Mouse (Mus musculus) fibroblast of lung, adult 2 months (primary cell): ENCODE measurements around the gene Ablim2.

Experiments used
- DNase-seq: peaks from one replicate; pipeline ENCODE4 v3.0.0-alpha.2; 2011; ENCODE audit warnings: low read depth

Gene Ablim2

GRCm38 (mm10) chr5:35757639-35758001, at the start of gene Ablim2:
Gene Ablim2, plus strand, starts transcription at chr5:35757880.
- DNase-seq: peak; percentile 58

- no peak for DNase-seq
Measured at GRCm38 (mm10) chr5:35710481-35710880, 47.2 kb upstream of the Ablim2 start.

- DNase-seq: no peak
Measured at GRCm38 (mm10) chr5:35710931-35711330, 46.7 kb upstream of the Ablim2 start.

GRCm38 (mm10) chr5:35712517-35712916, 45.2 kb upstream of the Ablim2 start:
- no peak for DNase-seq

GRCm38 (mm10) chr5:35713649-35714354, 43.9 kb upstream of the Ablim2 start:
- DNase-seq: peak; percentile 59

- DNase-seq: no peak
Measured at GRCm38 (mm10) chr5:35717455-35717854, 40.2 kb upstream of the Ablim2 start.

GRCm38 (mm10) chr5:35717946-35718345, 39.7 kb upstream of the Ablim2 start:
- DNase-seq: no peak

GRCm38 (mm10) chr5:35718817-35719216, 38.9 kb upstream of the Ablim2 start:
- no peak for DNase-seq

- no peak for DNase-seq
Measured at GRCm38 (mm10) chr5:35719343-35719742, 38.3 kb upstream of the Ablim2 start.

GRCm38 (mm10) chr5:35719880-35720279, 37.8 kb upstream of the Ablim2 start:
- DNase-seq: no peak

GRCm38 (mm10) chr5:35721933-35722332, 35.7 kb upstream of the Ablim2 start:
- no peak for DNase-seq

GRCm38 (mm10) chr5:35722654-35723053, 35.0 kb upstream of the Ablim2 start:
- no peak for DNase-seq

GRCm38 (mm10) chr5:35723900-35724299, 33.8 kb upstream of the Ablim2 start:
- DNase-seq: no peak

- DNase-seq: no peak
Measured at GRCm38 (mm10) chr5:35725840-35726239, 31.8 kb upstream of the Ablim2 start.

- DNase-seq: no peak
Measured at GRCm38 (mm10) chr5:35727447-35727846, 30.2 kb upstream of the Ablim2 start.

GRCm38 (mm10) chr5:35728344-35728956, 29.2 kb upstream of the Ablim2 start:
- DNase-seq: no peak

GRCm38 (mm10) chr5:35728957-35729460, 28.7 kb upstream of the Ablim2 start:
- DNase-seq: no peak

GRCm38 (mm10) chr5:35729844-35730243, 27.8 kb upstream of the Ablim2 start:
- DNase-seq: no peak

GRCm38 (mm10) chr5:35730552-35730951, 27.1 kb upstream of the Ablim2 start:
- DNase-seq: no peak

GRCm38 (mm10) chr5:35731006-35731405, 26.7 kb upstream of the Ablim2 start:
- DNase-seq: no peak

- DNase-seq: no peak
Measured at GRCm38 (mm10) chr5:35733523-35733922, 24.2 kb upstream of the Ablim2 start.

- DNase-seq: no peak
Measured at GRCm38 (mm10) chr5:35737231-35737901, 20.3 kb upstream of the Ablim2 start.

GRCm38 (mm10) chr5:35739005-35739404, 18.7 kb upstream of the Ablim2 start:
- DNase-seq: no peak
